Mouse (Mus musculus) testis, adult 2 months (tissue): ENCODE measurements around the gene Raet1e. TPM values are rescaled to one million over a fixed set of nuclear protein-coding genes. Genes with fewer than 3 reads are reported as not detected.
"Not testable (repeated sequence)": the region's sequence is repeated elsewhere in the genome, so short reads cannot be mapped to it uniquely, and the experiment has no call there.

Experiments
- H3K27ac ChIP-seq: fragments of 200-500 bp; 2 replicates; pipeline ENCODE4 v1.5.1; 2012; ENCODE audit warnings: low read depth, low read length; ENCODE audit not compliant: control insufficient read depth, insufficient read depth
- H3K27me3 ChIP-seq: fragments of 200-500 bp; 2 replicates; pipeline ENCODE4 v1.6.1; 2012; ENCODE audit warnings: mild to moderate bottlenecking, low read length, moderate library complexity; ENCODE audit not compliant: control insufficient read depth, insufficient read depth
- H3K36me3 ChIP-seq: fragments of 200-500 bp; 2 replicates; pipeline ENCODE4 v1.6.1; 2012; ENCODE audit warnings: mild to moderate bottlenecking, low read length; ENCODE audit not compliant: control insufficient read depth, insufficient read depth
- H3K4me1 ChIP-seq: fragments of 200-500 bp; 2 replicates; pipeline ENCODE4 v1.6.1; 2012; ENCODE audit warnings: low read length; ENCODE audit not compliant: control insufficient read depth, insufficient read depth
- H3K4me3 ChIP-seq: fragments of 200-500 bp; 2 replicates; pipeline ENCODE4 v1.5.1; 2012; ENCODE audit warnings: low read depth, mild to moderate bottlenecking, low read length, moderate library complexity, mixed read lengths; ENCODE audit not compliant: control insufficient read depth
- CTCF ChIP-seq: fragments of 200-500 bp; IDR thresholded peaks from 2 replicates; pipeline ENCODE4 v1.5.1; 2012; ENCODE audit warnings: low read depth, mild to moderate bottlenecking, inconsistent platforms, low read length, moderate library complexity; ENCODE audit not compliant: control insufficient read depth, insufficient read depth, insufficient replicate concordance
- POLR2A ChIP-seq: fragments of 200-500 bp; IDR thresholded peaks from 2 replicates; pipeline ENCODE4 v1.6.1; 2012; ENCODE audit warnings: low read depth, mild to moderate bottlenecking, inconsistent platforms, low read length, moderate library complexity; ENCODE audit not compliant: control insufficient read depth
- polyA plus RNA-seq: library from polyadenylated mRNA; depleted of rRNA; stranded (reverse); fragments of >200 nt; gene quantifications from 2 replicates; pipeline ENCODE4 v1.2.3, GENCODE M21; 2012

Raet1e gene
- polyA plus RNA-seq, 1 experiment = 0.12 TPM

- Histone ChIP-seq H3K4me1 (no peaks in the 10 kb centered on the region), H3K27ac (no peak overlapping the region), H3K27me3 (no peaks in the 10 kb centered on the region), H3K4me3 (no peak overlapping the region), H3K36me3 (no peaks in the 10 kb centered on the region)
- TF ChIP-seq CTCF = no peak
- no peak for TF ChIP-seq POLR2A
These were observed 106.7 kb downstream of the Raet1e start for GRCm38 (mm10) chr10:22265060-22265459.

DNA sequence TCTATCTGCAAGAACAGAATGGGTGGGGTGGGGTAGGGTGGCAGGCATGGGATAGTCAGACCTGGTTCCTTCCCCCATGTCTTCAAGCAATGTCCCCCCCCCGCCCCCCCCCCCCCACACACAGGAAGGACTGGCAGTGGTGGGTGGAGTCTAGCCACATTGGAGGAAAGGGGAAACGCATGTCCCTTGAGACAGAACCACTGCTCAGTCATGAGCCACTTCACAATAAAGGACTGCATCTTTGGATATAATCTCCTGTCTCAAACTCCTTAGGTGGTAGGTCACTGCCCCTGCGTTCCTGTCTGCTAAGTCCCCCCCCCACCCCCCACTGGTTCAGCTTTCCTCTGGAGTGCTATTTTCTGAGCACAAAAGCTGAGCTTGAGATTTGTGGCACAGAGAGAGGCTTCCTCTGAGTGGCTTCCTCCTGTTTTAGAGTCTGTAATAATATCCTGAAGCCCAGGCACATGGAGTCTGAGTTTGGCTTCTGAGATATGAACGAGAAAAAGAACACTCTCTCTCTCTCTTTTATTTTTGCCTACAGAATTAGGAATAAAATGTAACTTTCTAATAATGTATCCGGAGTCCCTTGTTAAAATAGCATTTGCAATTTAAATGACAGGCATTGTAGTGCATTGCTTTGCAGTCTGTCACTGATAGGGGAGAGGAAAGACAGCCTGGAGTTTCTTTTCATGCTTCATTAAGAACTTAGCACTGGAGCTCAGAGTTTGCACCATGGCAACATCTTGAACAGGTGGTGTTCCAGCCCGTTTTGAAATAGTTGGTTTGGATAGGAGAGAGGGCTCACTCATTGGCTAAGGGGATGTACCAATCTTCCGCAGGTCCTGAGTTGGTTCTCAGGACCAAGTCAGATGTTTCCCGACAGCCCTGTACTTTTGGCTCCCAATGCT is 112.8 kb downstream of the Raet1e start:
- H3K4me1 ChIP-seq, H3K4me3 ChIP-seq, H3K27ac ChIP-seq, H3K27me3 ChIP-seq, H3K36me3 ChIP-seq: not testable (repeated sequence)

DNA sequence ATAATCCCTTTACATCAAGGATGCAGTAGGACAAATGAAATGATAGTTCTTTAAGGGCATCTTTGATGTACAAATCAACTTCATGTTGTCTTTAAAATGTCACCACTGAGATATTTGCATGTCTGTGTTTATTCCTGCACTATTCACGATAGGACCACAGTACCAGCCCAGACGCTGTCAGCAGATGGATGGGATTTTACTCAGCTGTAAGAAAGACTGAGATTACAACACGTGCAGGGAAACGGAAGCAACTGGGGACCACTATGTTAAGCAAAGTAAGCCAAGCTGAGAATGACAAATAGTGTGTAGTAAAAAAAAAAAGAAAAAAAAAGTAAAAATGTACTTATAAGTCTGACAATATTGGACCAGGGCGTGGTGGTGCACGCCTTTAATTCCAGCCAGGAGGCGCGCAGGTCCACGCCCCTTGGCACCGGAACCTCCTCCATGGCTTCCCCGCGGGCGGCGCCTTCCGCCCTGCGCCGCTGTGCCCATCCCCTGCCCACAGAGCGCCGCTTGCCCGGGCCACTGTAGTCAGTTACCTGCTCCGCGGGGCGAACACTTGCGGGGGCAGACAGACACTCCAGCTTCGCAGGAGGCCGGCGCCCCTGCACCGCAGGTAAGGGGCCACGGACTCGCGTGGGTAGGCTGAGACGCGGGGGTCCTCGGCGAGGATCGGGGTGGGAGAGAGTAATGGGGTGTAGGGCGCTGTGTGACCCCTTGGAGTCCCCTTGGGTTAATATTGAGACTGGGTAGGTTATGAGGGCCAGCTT is 114.7 kb downstream of the Raet1e start:
- not testable (repeated sequence) for H3K36me3 ChIP-seq, H3K4me1 ChIP-seq, H3K4me3 ChIP-seq, H3K27me3 ChIP-seq, H3K27ac ChIP-seq

- H3K4me3 ChIP-seq = no peak overlapping the region
- no peaks in the 10 kb centered on the region for H3K27me3 ChIP-seq
- no peaks in the 10 kb centered on the region; the same call in none of the 2 replicates for H3K4me1 ChIP-seq
- no peak for TF ChIP-seq CTCF
- no peak overlapping the region for H3K27ac ChIP-seq
- no peaks in the 10 kb centered on the region for H3K36me3 ChIP-seq
These were observed 115.4 kb downstream of the Raet1e start for GRCm38 (mm10) chr10:22273684-22274305.

- Histone ChIP-seq H3K27ac (no peak overlapping the region), H3K4me1 (no peaks in the 10 kb centered on the region; the same call in none of the 2 replicates), H3K27me3 (no peaks in the 10 kb centered on the region), H3K4me3 (no peak overlapping the region), H3K36me3 (no peaks in the 10 kb centered on the region)
- no peak for TF ChIP-seq POLR2A
- no peak for TF ChIP-seq CTCF
These were observed 116.2 kb downstream of the Raet1e start for GRCm38 (mm10) chr10:22274445-22275057.

DNA sequence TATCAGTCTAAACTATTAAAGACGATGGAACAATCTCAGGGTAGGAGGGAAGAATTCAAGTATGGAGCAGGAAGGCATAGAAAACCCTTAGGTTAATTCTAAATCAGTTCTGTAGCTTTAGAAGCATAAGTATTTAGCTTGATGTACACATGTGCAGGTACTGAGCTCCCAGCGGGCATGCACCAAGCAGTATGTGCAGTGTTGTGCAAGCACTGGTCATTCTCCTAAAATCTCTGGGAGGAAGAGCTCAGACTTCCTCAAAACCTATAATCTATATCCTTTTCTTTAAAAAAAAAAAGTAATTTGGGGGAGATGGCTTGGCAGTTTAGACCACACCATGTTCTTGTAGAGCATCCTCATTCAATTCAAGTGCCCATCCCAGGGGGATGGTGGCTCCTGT is 120.1 kb downstream of the Raet1e start:
- H3K4me1 ChIP-seq, H3K27ac ChIP-seq, H3K4me3 ChIP-seq, H3K27me3 ChIP-seq, H3K36me3 ChIP-seq: not testable (repeated sequence)

GRCm38 (mm10) chr10:22282816-22283215 is 124.4 kb downstream of the Raet1e start:
- no peak for TF ChIP-seq POLR2A
- no peak for TF ChIP-seq CTCF
- Histone ChIP-seq H3K27me3 (no peaks in the 10 kb centered on the region), H3K4me1 (no peaks in the 10 kb centered on the region), H3K36me3 (no peaks in the 10 kb centered on the region), H3K4me3 (no peak overlapping the region), H3K27ac (no peak overlapping the region)
